Mouse (Mus musculus) embryo, embryonic 11 days (tissue): ENCODE results near the gene Pcnp.

Experiments
- DNase-seq: peaks from one replicate; pipeline ENCODE4 v3.0.0-alpha.2; 2015

Gene Pcnp

GRCm38 (mm10) chr16:56034566-56034965, 5.0 kb upstream of the Pcnp start:
- no peak for DNase-seq

DNA sequence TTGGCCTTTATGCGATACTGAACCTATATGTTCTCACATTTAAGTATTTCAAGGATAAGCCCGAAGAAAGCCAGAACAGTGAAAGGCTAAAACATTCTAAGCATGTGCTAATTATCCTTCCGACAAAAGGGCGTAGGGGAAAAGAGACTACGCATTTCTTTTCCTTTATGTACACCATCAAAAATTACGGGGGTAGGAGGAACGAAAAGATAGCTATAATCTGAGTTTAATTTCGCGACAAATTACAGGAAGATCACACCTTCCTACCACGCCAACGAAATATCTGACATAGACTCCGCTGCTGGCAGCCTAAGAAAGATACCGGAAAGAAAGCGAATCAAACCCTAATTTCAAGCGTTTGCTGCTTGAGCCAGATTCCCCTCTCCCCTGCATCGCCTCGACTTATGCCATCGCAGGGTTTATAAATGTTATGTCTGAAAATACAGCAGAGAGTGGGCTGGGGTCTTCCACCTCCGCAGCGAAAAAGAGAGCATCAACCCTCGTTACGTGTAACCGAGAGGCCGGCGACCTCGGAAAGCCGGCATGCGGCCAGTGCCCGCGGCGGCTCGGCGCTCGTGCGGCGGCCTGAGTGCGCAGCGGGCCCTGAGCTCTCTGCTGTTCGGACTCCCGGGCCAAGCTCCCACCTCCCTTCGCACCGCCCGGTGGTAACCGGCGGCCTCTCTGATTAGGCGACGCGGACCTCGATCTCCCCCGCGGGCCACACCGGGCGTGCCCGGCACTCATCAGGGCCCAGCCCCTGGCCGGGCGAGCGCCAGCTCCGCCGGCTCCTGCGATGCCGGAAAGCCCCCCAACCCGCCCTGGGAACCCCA, 602 bp downstream of the Pcnp start:
- peak; percentile 66 for DNase-seq

DNA sequence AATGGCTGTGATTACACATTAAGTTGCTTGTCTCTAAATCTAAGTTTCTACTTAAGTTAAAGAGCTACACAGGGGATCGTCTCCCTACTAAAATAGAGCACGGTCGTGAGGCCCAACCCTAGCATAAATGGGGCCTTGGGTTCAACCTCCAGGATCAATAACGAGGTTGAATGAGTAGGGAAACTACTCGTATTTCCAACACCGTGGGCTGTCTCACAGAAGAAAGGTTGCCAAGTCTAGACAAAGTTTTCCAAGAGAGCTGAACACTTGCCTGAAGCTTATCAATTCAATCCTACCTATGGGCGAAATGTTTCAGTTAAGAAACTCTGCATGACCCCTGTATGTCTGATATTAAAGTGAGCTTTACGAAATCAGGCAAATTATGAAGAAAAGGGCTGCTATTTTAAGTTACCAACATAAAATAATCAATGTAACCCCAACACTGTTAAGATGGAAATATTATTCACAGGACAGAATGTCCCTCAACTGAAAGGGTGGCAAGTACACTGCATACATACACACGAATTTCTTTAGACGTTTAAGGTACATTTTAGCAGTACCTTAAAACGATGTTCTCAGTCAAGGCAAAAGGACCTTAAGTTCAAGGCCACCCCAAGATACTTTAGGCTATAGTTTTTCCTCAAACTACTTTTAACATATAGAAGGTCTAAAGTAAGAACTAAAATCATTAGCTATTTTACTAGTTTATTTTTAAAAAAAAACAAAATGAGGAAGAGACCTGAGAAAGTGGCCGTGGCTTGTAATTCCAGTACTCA, 1.5 kb downstream of the Pcnp start:
- DNase-seq = no peak

- no peak for DNase-seq
These were observed 9.9 kb downstream of the Pcnp start for GRCm38 (mm10) chr16:56019660-56020059.

- DNase-seq = no peak
These were observed 15.5 kb downstream of the Pcnp start for GRCm38 (mm10) chr16:56014076-56014475.

GRCm38 (mm10) chr16:56012789-56013743, 16.5 kb downstream of the Pcnp start:
- DNase-seq = no peak

DNA sequence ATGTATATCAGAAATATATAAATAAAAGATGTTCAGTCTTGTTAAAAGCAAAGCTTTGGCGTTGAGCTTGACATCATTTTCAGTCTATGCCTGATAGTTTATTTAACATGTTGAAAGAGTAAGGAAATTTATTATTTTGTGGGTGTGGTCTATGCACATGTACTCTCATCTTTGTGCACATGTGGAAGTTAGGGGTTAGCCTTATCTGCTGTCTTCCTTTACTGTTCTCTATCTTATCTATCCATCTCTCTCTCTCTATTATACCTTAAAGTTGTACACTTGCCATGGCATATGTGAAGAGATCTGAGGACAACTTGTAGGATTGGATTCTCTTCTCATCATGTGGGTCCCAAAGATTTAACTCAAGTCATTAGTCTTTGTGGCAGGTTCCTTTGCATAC, 20.7 kb downstream of the Pcnp start:
- no peak for DNase-seq

- DNase-seq = no peak
These were observed 22.7 kb downstream of the Pcnp start for GRCm38 (mm10) chr16:56006798-56007197.

- no peak for DNase-seq
These were observed 35.3 kb downstream of the Pcnp start for GRCm38 (mm10) chr16:55994235-55994634.

- DNase-seq = no peak
These were observed 39.2 kb downstream of the Pcnp start for GRCm38 (mm10) chr16:55990311-55990710.

DNA sequence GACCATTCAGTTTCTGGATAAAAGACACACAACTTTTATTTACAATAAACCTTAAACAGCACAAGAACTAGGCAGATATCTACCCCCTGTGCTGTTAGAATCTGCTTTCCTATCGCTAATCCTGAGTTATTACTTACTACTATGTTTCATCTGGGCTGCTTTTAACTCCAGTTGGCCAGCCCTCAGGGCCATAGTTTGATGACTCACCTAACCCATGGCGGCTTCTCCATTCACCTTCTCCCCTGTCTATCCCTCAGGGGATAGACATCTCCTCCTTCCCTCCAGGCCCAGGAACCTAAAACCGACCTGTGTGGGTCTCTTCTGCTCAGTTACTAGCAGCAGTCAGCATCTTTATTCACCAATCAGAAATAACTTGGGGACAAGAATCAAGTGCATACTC, 43.5 kb downstream of the Pcnp start:
- DNase-seq = no peak

DNA sequence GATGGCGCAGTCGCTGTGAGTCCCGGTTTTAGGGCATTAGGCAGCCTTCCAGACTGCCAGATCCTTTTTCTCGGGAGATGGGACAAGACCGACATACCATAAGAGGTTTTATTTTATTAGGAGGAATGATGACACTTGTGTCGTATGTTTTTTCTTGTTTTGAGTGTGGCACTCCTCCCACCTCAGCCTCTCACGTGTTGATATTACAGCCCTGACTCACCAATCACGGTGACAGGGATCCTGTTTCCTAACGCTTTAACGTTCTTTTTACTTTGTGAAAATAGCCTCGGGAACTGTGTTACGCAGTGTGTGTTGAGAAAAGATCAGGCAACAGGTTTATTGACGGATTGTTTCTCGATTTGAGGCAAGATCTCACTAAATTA, 54.6 kb downstream of the Pcnp start:
- DNase-seq = no peak

DNA sequence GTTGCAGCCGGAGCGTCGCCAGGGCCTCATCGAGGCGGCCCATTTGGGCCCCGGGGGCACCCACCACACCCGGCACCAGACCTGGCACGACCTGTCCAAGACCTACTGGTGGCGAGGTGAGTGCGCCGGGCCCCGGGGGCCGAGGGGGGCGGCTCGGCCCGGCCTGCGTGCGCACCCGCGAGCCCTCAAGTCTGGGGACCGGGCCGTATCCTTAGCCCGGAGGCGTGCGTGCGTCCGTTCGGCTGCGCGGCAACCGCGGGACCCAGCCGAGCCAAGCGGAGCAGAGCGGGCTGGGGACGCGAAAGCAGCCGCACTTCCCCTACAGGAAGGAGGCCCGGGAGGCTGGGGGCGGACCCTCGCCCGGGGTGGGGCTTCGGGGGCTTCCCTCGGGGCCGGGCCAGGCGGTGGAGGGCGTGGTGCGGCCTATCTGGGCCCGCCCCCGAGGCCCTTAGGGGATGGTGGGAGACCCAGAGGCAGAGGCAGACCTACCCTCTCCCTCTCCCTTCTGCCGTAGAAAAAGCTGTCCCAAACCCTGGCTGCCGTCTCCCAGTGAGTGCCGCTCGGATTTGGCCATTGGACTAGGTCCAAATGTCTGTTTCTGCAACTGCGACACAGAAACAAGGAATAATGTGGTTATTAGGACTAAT, 55.2 kb downstream of the Pcnp start:
- peak; percentile 94 for DNase-seq

DNA sequence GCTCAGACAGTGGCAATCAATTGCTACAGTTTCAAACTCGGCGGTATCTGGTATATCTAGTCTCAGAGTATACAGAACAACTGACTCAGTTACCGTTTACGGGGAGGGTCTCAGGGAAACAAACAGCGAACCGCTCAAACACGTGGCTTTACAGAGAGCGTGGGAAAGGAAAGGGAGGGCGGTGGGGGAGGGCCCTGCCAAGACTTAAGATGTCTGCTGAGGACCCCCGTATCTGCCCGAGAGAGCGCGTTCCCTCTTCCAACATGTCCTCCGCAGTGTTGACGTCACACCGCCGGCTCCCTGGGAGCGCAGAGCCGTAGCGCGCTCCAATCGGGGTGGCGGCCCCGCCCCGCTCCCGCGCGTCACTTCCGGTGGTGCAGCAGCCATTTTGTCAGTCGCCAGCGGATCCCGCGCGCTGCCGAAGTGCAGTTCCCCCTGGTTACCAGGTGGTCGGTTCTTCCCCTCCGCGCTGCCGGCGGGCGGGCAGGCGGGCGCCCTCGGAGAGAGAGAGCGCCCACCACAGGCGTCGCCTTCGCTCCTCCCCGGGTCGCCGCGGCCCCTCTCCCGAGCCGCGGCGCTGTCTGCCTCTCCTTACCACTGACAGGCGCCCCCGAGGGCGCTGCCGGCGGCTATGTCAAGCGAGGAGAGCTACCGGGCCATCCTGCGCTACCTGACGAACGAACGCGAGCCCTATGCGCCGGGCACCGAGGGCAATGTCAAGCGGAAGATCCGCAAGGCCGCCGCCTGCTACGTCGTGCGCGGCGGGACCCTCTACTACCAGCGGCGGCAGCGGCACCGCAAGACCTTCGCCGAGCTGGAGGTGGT, 55.9 kb downstream of the Pcnp start, which contains the start of gene Zbtb11:
TSS of gene Zbtb11 (plus strand) at position 453 of the 825 bp plus-strand sequence.
- peak; percentile 99 for DNase-seq

DNA sequence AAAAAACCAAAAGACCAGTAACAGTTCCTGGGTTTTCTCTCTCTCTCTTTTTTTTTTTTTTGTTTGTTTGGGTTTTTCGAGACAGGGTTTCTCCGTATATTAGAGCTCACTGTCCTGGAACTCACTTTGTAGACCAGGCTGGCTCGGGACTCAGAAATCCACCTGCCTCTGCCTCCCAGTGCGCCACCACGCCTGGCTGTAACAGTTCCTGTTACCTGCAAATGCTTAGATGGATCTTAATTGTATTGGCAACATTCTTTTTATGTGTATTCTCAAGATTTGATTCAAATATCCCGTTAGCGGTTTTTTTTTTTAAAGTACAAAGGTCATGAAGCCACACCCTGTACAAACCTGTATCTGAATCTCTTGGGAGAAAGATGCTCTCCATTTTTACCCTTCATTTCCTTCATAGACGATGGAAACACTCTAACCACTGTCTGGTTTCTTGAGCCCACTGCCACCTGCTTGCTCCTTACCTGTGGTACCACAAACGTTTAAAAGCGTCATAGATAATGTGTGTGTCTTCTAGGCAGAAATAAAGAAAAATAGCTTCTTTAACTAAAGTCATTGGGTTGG, 56.8 kb downstream of the Pcnp start:
- no peak for DNase-seq

DNA sequence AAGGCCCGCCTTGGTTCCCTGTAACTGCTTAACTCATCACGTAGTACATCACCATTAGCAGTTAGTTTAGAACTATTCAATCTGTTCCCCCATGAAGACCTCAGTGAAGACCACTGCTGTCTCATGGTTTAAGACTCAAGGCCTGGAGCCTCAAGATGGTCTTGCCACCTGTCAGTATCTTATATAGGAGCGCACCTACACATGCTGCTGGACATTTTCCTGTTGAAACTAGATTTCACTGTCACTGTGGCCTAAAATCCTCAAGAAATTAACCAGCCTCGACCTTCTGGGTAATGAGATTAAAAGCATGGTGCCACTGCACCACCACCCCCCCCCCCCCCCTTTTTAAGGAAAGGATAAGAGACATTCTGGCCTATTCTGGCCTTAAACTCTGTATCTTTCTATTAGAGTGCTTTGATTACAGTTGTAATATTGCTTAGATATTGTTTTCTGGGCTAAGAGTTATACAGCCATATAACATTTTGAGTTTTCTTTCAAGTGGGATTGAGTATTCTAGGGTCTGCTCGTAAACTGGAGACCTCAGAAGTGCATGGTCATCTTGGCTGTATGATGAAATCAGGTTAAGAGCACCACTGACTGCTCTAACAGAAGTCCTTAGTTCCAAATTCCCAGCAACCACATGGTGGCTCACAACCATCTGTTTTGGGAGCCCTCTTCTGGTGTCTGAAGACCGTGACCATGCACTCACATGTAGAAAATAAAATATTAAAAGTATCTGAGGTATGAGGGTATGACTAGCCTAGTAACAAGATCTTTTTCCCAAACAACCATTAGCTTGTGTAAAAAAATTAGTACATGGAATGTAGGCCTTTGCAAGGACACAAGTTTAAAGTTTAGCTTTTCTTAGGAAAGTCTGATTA, 57.6 kb downstream of the Pcnp start:
- DNase-seq = no peak

- DNase-seq = no peak
These were observed 59.1 kb downstream of the Pcnp start for GRCm38 (mm10) chr16:55970416-55970815.

DNA sequence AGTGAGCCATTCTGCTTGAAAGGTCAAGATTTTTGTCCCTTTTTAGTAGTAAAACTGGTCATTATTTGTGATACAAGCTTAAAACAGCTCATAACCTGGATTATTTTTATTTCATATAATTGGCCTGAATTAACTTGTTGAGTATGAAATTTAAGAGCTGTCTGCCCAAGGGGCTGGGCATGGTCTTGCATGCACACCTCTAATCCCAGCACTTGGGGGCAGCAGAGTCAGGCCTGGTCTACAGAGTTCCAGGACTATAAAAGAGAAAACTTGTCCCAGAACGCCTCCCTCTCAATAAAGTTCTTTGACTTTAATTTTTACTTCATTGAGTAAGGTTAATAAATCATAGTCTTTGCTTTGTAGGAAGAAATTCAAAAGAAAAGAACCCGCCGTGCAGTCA, 60.4 kb downstream of the Pcnp start:
- peak; percentile 70 for DNase-seq

GRCm38 (mm10) chr16:55967221-55967620, 62.3 kb downstream of the Pcnp start:
- DNase-seq = no peak
